13 mouse cellular contexts compared by ENCODE assay signal in genomic region chr7:99415045-99415444, GRCm38 (mm10). TPM values are rescaled to one million over a fixed set of nuclear protein-coding genes. Genes with fewer than 3 reads are reported as not detected.
DNase-seq lines count a peak whose midpoint lies in the region; ATAC-seq and TF ChIP-seq lines count a peak whose summit lies in the region.
"Had no signal": no experiment of that assay in that cellular context is flagged by ENCODE, and none has a peak within 500 bp of the region (broad histone marks: within the 10 kb centered on the region; RNA-seq: fewer than 3 reads in every experiment).

No protein-coding gene starts in this region.

- TF ChIP-seq CTCF in lung, adult 2 months (IDR thresholded peaks at IDR 0.05; ENCODE audit: insufficient read depth, low read length): no peak

- DNase-seq in cerebellum, postnatal 10 days: peak; percentile 30 to 57
- no peak for DNase-seq in cerebellum, postnatal 36 days
- peak; percentile 18 to 44 for DNase-seq in lung, adult 18-20 months
- DNase-seq in lung, adult 2 months: no peak
- peak; percentile 56 to 60 for DNase-seq in heart, postnatal 10 days
- DNase-seq in thymus, postnatal 36 days: no peak
- DNase-seq: kidney, postnatal 14 days; thymus, adult 18-20 months had no signal

- H3K4me1 ChIP-seq in lung, adult 2 months (ENCODE audit: control insufficient read depth, insufficient read depth, low read length): peaks cover 6% of the 10 kb centered on the region

- peak; percentile 34; the same call in 1 of the 2 replicates for ATAC-seq in megakaryocyte-erythroid progenitor cell, adult 5-6 weeks (replicated peaks; ENCODE audit: low FRiP score, low TSS enrichment, poor library complexity, severe bottlenecking)
- ATAC-seq in inflammation-experienced regulatory T-cells, adult 6 months: no peak
- ATAC-seq: liver, embryonic 12.5 days had no signal

- no peak for TF ChIP-seq POLR2A in lung, adult 2 months (IDR thresholded peaks at IDR 0.05; ENCODE audit: borderline replicate concordance, extremely low read depth, low read depth, low read length)

- 28% methylated on average over 4 of the region's 4 CpGs for WGBS in lung, adult 2 months

- no peak overlapping the region for H3K4me3 ChIP-seq in lung, adult 2 months (replicated peaks; ENCODE audit: extremely low read depth, low read depth, low read length)
- H3K4me3 ChIP-seq: left cerebral cortex, adult 2 months; liver, embryonic 12.5 days; neural tube, embryonic 12.5 days had no signal

- intact Hi-C loops in heart, postnatal 10 days (cut with DNase I): no loop called here

RNA-seq across cellular contexts. Expression of gene Gdpd5, which starts 33.8 kb away (rescaled TPM):
- 26.5 and 27.2 TPM in 2 replicates for polyA plus RNA-seq in lung, adult 2 months (2012; rRNA removed)
- 10 to 100 TPM; 40.9 to 43.1 TPM for total RNA-seq in heart, postnatal 10 days (2021)
- 0.30 TPM in 1 of 2 replicates, not detected in the other for total RNA-seq in megakaryocyte-erythroid progenitor cell, adult 5-6 weeks (2014; fragmentation: Nextera tagmentation)
- 0.14 TPM in 1 of 2 replicates, not detected in the other for total RNA-seq in megakaryocyte-erythroid progenitor cell, adult 5-6 weeks (2017)
- 10 to 100 TPM; 15.1 to 29.0 (median 17.5) TPM for polyA plus RNA-seq in inflammation-experienced regulatory T-cells, adult 6 months (2017; shearing (Covaris generic))

RNA-seq across cellular contexts. Expression of gene Klhl35, which starts 50.8 kb away (rescaled TPM):
- 0.80 and 0.89 TPM in 2 replicates for polyA plus RNA-seq in lung, adult 2 months (2012; rRNA removed)
- total RNA-seq in heart, postnatal 10 days (2021): under 1 TPM; 0.35 to 0.62 TPM
- total RNA-seq in megakaryocyte-erythroid progenitor cell, adult 5-6 weeks (2014; fragmentation: Nextera tagmentation): 2.1 TPM in 1 of 2 replicates, not detected in the other
- 0.65 TPM in 1 of 2 replicates, not detected in the other for total RNA-seq in megakaryocyte-erythroid progenitor cell, adult 5-6 weeks (2017)
- polyA plus RNA-seq in inflammation-experienced regulatory T-cells, adult 6 months (2017; shearing (Covaris generic)): under 1 TPM in 1 of 3 experiments, not detected in 2; 0.52 TPM

Comparison
In these comparisons a context has a peak if more than half of its experiments do, and no peak if none do; other contexts are left out.
1. DNase-seq: peak in cerebellum, postnatal 10 days (2 of 2), lung, adult 18-20 months (2 of 2) and heart, postnatal 10 days (2 of 2); none in cerebellum, postnatal 36 days (0 of 2), lung, adult 2 months (single experiment) and thymus, postnatal 36 days (0 of 2).
2. RNA of gene Gdpd5, which starts 33.8 kb away (total RNA-seq): 40.9 to 43.1 TPM in heart, postnatal 10 days; 0.14 to 0.30 TPM in megakaryocyte-erythroid progenitor cell, adult 5-6 weeks; every median in the first group is over 10 times any median in the second.